8 mouse cellular contexts compared by ENCODE assay signal in the genomic region with DNA sequence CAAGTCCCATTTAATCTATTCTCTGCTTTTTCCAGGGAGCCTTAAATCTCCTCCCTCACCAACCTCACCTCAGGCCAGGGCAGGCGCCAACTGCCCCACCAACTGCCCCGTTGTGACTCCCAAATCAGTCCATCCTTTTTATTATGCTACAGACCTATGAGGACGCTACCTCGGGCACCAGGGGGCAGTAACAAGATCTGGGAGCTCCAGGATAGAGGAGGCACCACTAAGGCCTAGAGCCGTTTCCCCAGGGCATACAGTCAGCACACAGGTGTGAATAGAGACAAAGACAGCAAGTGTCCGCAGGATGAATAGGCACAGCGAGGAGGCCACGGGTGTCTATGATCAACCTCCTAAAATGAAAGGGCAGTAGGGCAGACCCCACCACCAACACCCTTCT. TPM values are rescaled to one million over a fixed set of nuclear protein-coding genes. Genes with fewer than 3 reads are reported as not detected.
DNase-seq lines count a peak whose midpoint lies in the region; ATAC-seq and TF ChIP-seq lines count a peak whose summit lies in the region.

No protein-coding gene starts in this region.

- H3K27ac ChIP-seq in spleen, adult 2 months (ENCODE audit: insufficient read depth, low read length): peak overlapping the region; percentile 34; the same call in 1 of the 2 replicates
- H3K27ac ChIP-seq in lung, embryonic 15.5 days: peak overlapping the region; percentile 90

- no peaks in the 10 kb centered on the region for H3K9me3 ChIP-seq in lung, embryonic 15.5 days

- peak overlapping the region; percentile 20; the same call in 1 of the 2 replicates for H3K9ac ChIP-seq in lung, embryonic 15.5 days

- H3K4me2 ChIP-seq in lung, embryonic 15.5 days: peak overlapping the region; percentile 11; the same call in 1 of the 2 replicates

- no peaks in the 10 kb centered on the region for H3K36me3 ChIP-seq in spleen, adult 2 months (ENCODE audit: control insufficient read depth, insufficient read depth, low read length)
- peaks cover 3% of the 10 kb centered on the region; the same call in 1 of the 2 replicates for H3K36me3 ChIP-seq in lung, embryonic 15.5 days

- H3K4me3 ChIP-seq in spleen, adult 2 months (ENCODE audit: extremely low read depth, insufficient read depth, insufficient read length): no peak overlapping the region
- H3K4me3 ChIP-seq in lung, embryonic 15.5 days: no peak overlapping the region

- peak; percentile 75 for DNase-seq in adrenal gland, adult 2 months
- DNase-seq in adrenal gland, postnatal 4 days (ENCODE audit: low spot score in 2 of 2): no peak
- DNase-seq in spleen, adult 2 months (ENCODE audit: low read depth in 1 of 2, low spot score in 2 of 2): peak in 1 of 2 experiments; percentile 30
- no peak for DNase-seq in spleen, adult 12 weeks (ENCODE audit: low spot score)
- peak; percentile 34 for DNase-seq in induced T-regulatory cell, adult 2 months (ENCODE audit: low read depth)
- no peak for DNase-seq in left cerebral cortex, postnatal 36 days (ENCODE audit: low spot score in 2 of 2)
- DNase-seq in spleen, postnatal 4 days (ENCODE audit: low spot score in 2 of 2): no peak

- intact Hi-C loops in left cerebral cortex, postnatal 36 days (cut with DNase I): loop anchor here (10.0 kb wide), 1 partner anchor 386 kb away; no protein-coding TSS in a partner anchor

- no peaks in the 10 kb centered on the region; the same call in 1 of the 2 replicates for H3K4me1 ChIP-seq in spleen, adult 2 months (ENCODE audit: control insufficient read depth, insufficient read depth, insufficient read length)
- peaks cover 95% of the 10 kb centered on the region for H3K4me1 ChIP-seq in lung, embryonic 15.5 days

- H3K27me3 ChIP-seq in spleen, adult 2 months (ENCODE audit: control insufficient read depth, insufficient read depth, low read length): no peaks in the 10 kb centered on the region
- no peaks in the 10 kb centered on the region for H3K27me3 ChIP-seq in lung, embryonic 15.5 days

- WGBS in spleen, adult 2 months: 55% methylated on average over 8 of the region's 8 CpGs
- 38% methylated on average over 8 of the region's 8 CpGs for WGBS in lung, embryonic 15.5 days

- no peak for ATAC-seq in lung, embryonic 15.5 days (ENCODE audit: borderline replicate concordance, extremely low read depth, low FRiP score, low TSS enrichment)

- TF ChIP-seq POLR2A in spleen, adult 2 months (IDR thresholded peaks at IDR 0.05; ENCODE audit: low read depth, low read length): no peak

- peak; percentile 11; the same call in 1 of the 2 replicates for TF ChIP-seq CTCF in spleen, adult 2 months (IDR thresholded peaks at IDR 0.05; ENCODE audit: extremely low read depth, insufficient read depth, insufficient read length, insufficient replicate concordance)

RNA-seq across cellular contexts. Expression of a gene that starts 23.3 kb away (rescaled TPM):
- 10 to 100 TPM; 76.4 to 81.7 TPM for total RNA-seq in adrenal gland, adult 2 months (2021)
- 99.6 and 118 TPM in 2 replicates for polyA plus RNA-seq in adrenal gland, adult 2 months (2012; rRNA removed)
- total RNA-seq in adrenal gland, postnatal 4 days (2021): 10 to 100 TPM; 73.3 to 79.3 TPM
- polyA plus RNA-seq in spleen, adult 2 months (2012; rRNA removed): 12.3 and 13.5 TPM in 2 replicates
- 10.8 TPM in 2 replicates for polyA plus RNA-seq in lung, embryonic 15.5 days (2015; fragmentation: Nextera tagmentation; extraction: Ambion mirVana)
- 100 to 1,000 TPM; 128 to 134 TPM for total RNA-seq in left cerebral cortex, postnatal 36 days (2021)

RNA-seq across cellular contexts. Expression of a gene that starts 45.3 kb away (rescaled TPM):
- total RNA-seq in adrenal gland, adult 2 months (2021): 1 to 10 TPM; 1.3 to 2.5 TPM
- polyA plus RNA-seq in adrenal gland, adult 2 months (2012; rRNA removed): 4.5 and 4.6 TPM in 2 replicates
- 1 to 10 TPM; 5.8 to 6.0 TPM for total RNA-seq in adrenal gland, postnatal 4 days (2021)
- 79.2 and 97.8 TPM in 2 replicates for polyA plus RNA-seq in spleen, adult 2 months (2012; rRNA removed)
- polyA plus RNA-seq in lung, embryonic 15.5 days (2015; fragmentation: Nextera tagmentation; extraction: Ambion mirVana): 3.6 and 4.6 TPM in 2 replicates
- 10 to 100 TPM; 15.1 to 17.0 TPM for total RNA-seq in left cerebral cortex, postnatal 36 days (2021)

Comparison
In these comparisons a context has a peak if more than half of its experiments do, and no peak if none do; other contexts are left out.
1. DNase-seq: peak in adrenal gland, adult 2 months (single experiment) and induced T-regulatory cell, adult 2 months (single experiment); none in adrenal gland, postnatal 4 days (0 of 2), spleen, adult 12 weeks (single experiment), left cerebral cortex, postnatal 36 days (0 of 2) and spleen, postnatal 4 days (0 of 2).